Mouse (Mus musculus): ENCODE measurements at regions not wholly inside any gene's neighbourhood (a gene's known extent, or its start where the extent isn't known, plus 50 kb on each side); places are given as distances from the start of the nearest gene placed in this dataset.

- DNase-seq = peak; percentile 13
Observed at GRCm38 (mm10) chr13:97442283-97442682, 201.4 kb downstream of the Enc1 start.

- no peak for DNase-seq
Observed at GRCm38 (mm10) chr13:97441803-97442202, 200.9 kb downstream of the Enc1 start.

GRCm38 (mm10) chr13:97439216-97439979 lies 198.5 kb downstream of the Enc1 start:
- no peak for DNase-seq

GRCm38 (mm10) chr13:97438692-97439091 lies 197.8 kb downstream of the Enc1 start:
- no peak for DNase-seq

GRCm38 (mm10) chr13:97438277-97438676 lies 197.4 kb downstream of the Enc1 start:
- no peak for DNase-seq

- no peak for DNase-seq
Observed at GRCm38 (mm10) chr13:97436719-97437350, 195.9 kb downstream of the Enc1 start.

- peak; percentile 63 for DNase-seq
Observed at GRCm38 (mm10) chr13:97435865-97436718, 195.2 kb downstream of the Enc1 start.

GRCm38 (mm10) chr13:97434961-97435864 lies 194.3 kb downstream of the Enc1 start:
- peak; percentile 36 for DNase-seq

GRCm38 (mm10) chr13:97434167-97434566 lies 193.3 kb downstream of the Enc1 start:
- DNase-seq = no peak

GRCm38 (mm10) chr13:97432627-97433026 lies 191.7 kb downstream of the Enc1 start:
- no peak for DNase-seq

- DNase-seq = no peak
Observed at GRCm38 (mm10) chr13:97430885-97431284, 190.0 kb downstream of the Enc1 start.

GRCm38 (mm10) chr13:97428163-97428562 lies 187.3 kb downstream of the Enc1 start:
- no peak for DNase-seq

- DNase-seq = no peak
Observed at GRCm38 (mm10) chr13:97427537-97427936, 186.6 kb downstream of the Enc1 start.

- DNase-seq = no peak
Observed at GRCm38 (mm10) chr13:97425731-97426130, 184.8 kb downstream of the Enc1 start.

GRCm38 (mm10) chr13:97423911-97424310 lies 183.0 kb downstream of the Enc1 start:
- DNase-seq = no peak

- no peak for DNase-seq
Observed at GRCm38 (mm10) chr13:97423298-97423817, 182.5 kb downstream of the Enc1 start.

GRCm38 (mm10) chr13:97422897-97423296 lies 182.0 kb downstream of the Enc1 start:
- no peak for DNase-seq

- no peak for DNase-seq
Observed at GRCm38 (mm10) chr13:97421831-97422230, 180.9 kb downstream of the Enc1 start.

- DNase-seq = no peak
Observed at GRCm38 (mm10) chr13:97420773-97421172, 179.9 kb downstream of the Enc1 start.

GRCm38 (mm10) chr13:97419100-97419499 lies 178.2 kb downstream of the Enc1 start:
- DNase-seq = no peak

- DNase-seq = no peak
Observed at GRCm38 (mm10) chr13:97418681-97419080, 177.8 kb downstream of the Enc1 start.

- DNase-seq = no peak
Observed at GRCm38 (mm10) chr13:97418081-97418480, 177.2 kb downstream of the Enc1 start.
